Mouse (Mus musculus) heart, adult 2 months (tissue): ENCODE data around the gene Vmn1r20. TPM values are rescaled to one million over a fixed set of nuclear protein-coding genes. Genes with fewer than 3 reads are reported as not detected.
A peak's percentile ranks its signal among the peaks of the same experiment; 100 is the strongest.
"Not testable (repeated sequence)": the region's sequence is repeated elsewhere in the genome, so short reads cannot be mapped to it uniquely, and the experiment has no call there.

Experiments
- DNase-seq, 2 experiments: peaks; one replicate each; pipeline ENCODE4 v3.0.0; 2021
- H3K27ac ChIP-seq: fragments of 200-600 bp; 2 replicates; pipeline ENCODE4 v1.8.1; 2022
- H3K27me3 ChIP-seq: fragments of 200-500 bp; 2 replicates; pipeline ENCODE4 v1.6.1; 2012; ENCODE audit warnings: mild to moderate bottlenecking, low read length, inconsistent platforms, mixed read lengths; ENCODE audit not compliant: control insufficient read depth, insufficient read depth
- H3K36me3 ChIP-seq: fragments of 200-500 bp; 2 replicates; pipeline ENCODE4 v1.6.1; 2012; ENCODE audit warnings: low read length, inconsistent platforms; ENCODE audit not compliant: control insufficient read depth, insufficient read depth
- H3K4me1 ChIP-seq: fragments of 200-500 bp; 2 replicates; pipeline ENCODE4 v1.6.1; 2011; ENCODE audit warnings: low read length; ENCODE audit not compliant: control insufficient read depth, insufficient read depth
- H3K4me3 ChIP-seq: fragments of 200-600 bp; 2 replicates; pipeline ENCODE4 v1.8.1; 2022
- H3K79me2 ChIP-seq: fragments of 200-500 bp; replicated peaks from 2 replicates; pipeline ENCODE4 v1.6.1; 2012; ENCODE audit warnings: mild to moderate bottlenecking, inconsistent platforms, low read length, moderate library complexity, mixed read lengths; ENCODE audit not compliant: control insufficient read depth, insufficient read depth
- H3K9ac ChIP-seq: fragments of 200-500 bp; 2 replicates; pipeline ENCODE4 v1.6.1; 2012; ENCODE audit warnings: low read depth, mild to moderate bottlenecking, control low read depth, inconsistent platforms, low read length, mixed read lengths
- CTCF ChIP-seq: fragments of 200-600 bp; IDR thresholded peaks from 2 replicates; pipeline ENCODE4 v1.8.1; 2022; ENCODE audit warnings: antibody characterized with exemption, mild to moderate bottlenecking, moderate library complexity
- EP300 ChIP-seq: fragments of 200-500 bp; IDR thresholded peaks from 2 replicates; pipeline ENCODE4 v1.6.1; 2011; ENCODE audit warnings: low read depth, low read length, control low read depth; ENCODE audit not compliant: insufficient read depth
- POLR2A ChIP-seq: fragments of 200-500 bp; IDR thresholded peaks from 2 replicates; pipeline ENCODE4 v1.6.1; 2011; ENCODE audit warnings: mild to moderate bottlenecking, low read depth, low read length, control low read depth; ENCODE audit not compliant: insufficient read depth
- WGBS: fragments of 180-500 bp; shearing (Covaris S2); methylation state at CpG from one replicate; pipeline ENCODE4 v1.1.7; 2018; 5-methylcytosine and 5-hydroxymethylcytosine counted together
- intact Hi-C: fragments of 180-260 bp; cut with DNase I; formaldehyde crosslinking; loops from one replicate; pipeline ENCODE4 v1.15.1; 2025
- long read RNA-seq: library from polyadenylated mRNA; stranded (forward); transcript quantifications from one replicate; pipeline ENCODE4 v2.0.0, GENCODE M21; 2021
- polyA plus RNA-seq: library from polyadenylated mRNA; depleted of rRNA; stranded (reverse); fragments of >200 nt; gene quantifications from 2 replicates; pipeline ENCODE4 v1.2.3, GENCODE M21; 2012; rRNA removed
- total RNA-seq, 2 experiments: library from RNA; stranded (reverse); gene quantifications; 2 replicates each; pipeline ENCODE4 v1.2.3; 2021

The Vmn1r20 gene
- not detected for total RNA-seq
- polyA plus RNA-seq = not detected in 2 replicates
- long read RNA-seq = 0 reads

- no peaks in the 10 kb centered on the region for H3K4me1 ChIP-seq
- H3K79me2 ChIP-seq = no peaks in the 10 kb centered on the region
- no peak for TF ChIP-seq CTCF
- TF ChIP-seq EP300 = no peak
- no peak for TF ChIP-seq POLR2A
- DNase-seq = no peak
- no peak within 1 kb of the TSS for H3K4me3 ChIP-seq
- H3K27ac ChIP-seq = no peak within 1 kb of the TSS
- no peaks in the 10 kb centered on the region for H3K36me3 ChIP-seq
- intact Hi-C loops = no loop called here
- H3K9ac ChIP-seq = no peak within 1 kb of the TSS
- 35% methylated on average over 1 of the region's 1 CpGs for WGBS
- H3K27me3 ChIP-seq = no peaks in the 10 kb centered on the region
Observed at GRCm38 (mm10) chr6:57428630-57429029, at the start of gene Vmn1r20. TSS of gene Vmn1r20 (plus strand) at chr6:57428930.

GRCm38 (mm10) chr6:57395683-57396082 lies 33.0 kb upstream of the Vmn1r20 start, which contains the start of gene Vmn1r18:
TSS of gene Vmn1r18 (minus strand) at chr6:57395783.
- no peak for DNase-seq
- intact Hi-C loops = no loop called here
- Histone ChIP-seq H3K79me2 (no peaks in the 10 kb centered on the region), H3K27ac (no peak within 1 kb of the TSS), H3K36me3 (no peaks in the 10 kb centered on the region), H3K27me3 (no peaks in the 10 kb centered on the region), H3K9ac (no peak within 1 kb of the TSS), H3K4me1 (no peaks in the 10 kb centered on the region), H3K4me3 (no peak within 1 kb of the TSS)
- TF ChIP-seq CTCF (no peak), POLR2A (no peak), EP300 (no peak)

DNA sequence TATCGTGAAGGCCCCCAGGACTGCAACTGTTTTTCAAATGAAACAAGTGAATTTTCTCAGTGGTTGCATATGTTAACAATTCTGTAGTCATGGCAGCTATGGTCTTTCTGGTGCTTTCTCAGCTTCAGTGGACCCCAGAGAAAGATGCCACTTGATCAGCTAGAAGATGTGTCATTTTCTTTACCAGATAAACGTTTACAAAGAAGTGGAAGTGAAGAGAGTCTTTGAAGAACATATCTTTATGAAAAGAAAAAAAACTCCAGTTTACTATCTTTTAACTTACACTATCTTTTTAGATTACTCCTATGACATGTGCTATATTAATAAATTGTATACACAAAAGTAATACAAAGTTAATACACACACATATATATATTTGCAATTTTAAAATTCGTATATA lies 25.2 kb upstream of the Vmn1r20 start, which contains the start of gene Vmn1r19:
TSS of gene Vmn1r19 (plus strand) at position 301 of the 400 bp plus-strand sequence.
- H3K79me2 ChIP-seq, intact Hi-C loops, H3K4me1 ChIP-seq, H3K36me3 ChIP-seq, H3K27ac ChIP-seq, H3K9ac ChIP-seq, H3K27me3 ChIP-seq, H3K4me3 ChIP-seq, DNase-seq: not testable (repeated sequence)
- WGBS = 45% methylated on average over 3 of the region's 3 CpGs

GRCm38 (mm10) chr6:57431196-57431595 lies 2.5 kb downstream of the Vmn1r20 start:
- Histone ChIP-seq H3K4me3 (no peak overlapping the region), H3K27ac (no peak overlapping the region), H3K9ac (no peak overlapping the region), H3K27me3 (no peaks in the 10 kb centered on the region), H3K79me2 (no peaks in the 10 kb centered on the region), H3K4me1 (no peaks in the 10 kb centered on the region), H3K36me3 (no peaks in the 10 kb centered on the region)
- DNase-seq = no peak
- intact Hi-C loops = loop anchor here (1.0 to 10.0 kb wide), 2 partner anchors 139 to 434 kb away; no protein-coding TSS in a partner anchor
- TF ChIP-seq CTCF = peak; percentile 73
- TF ChIP-seq POLR2A = no peak
- TF ChIP-seq EP300 = no peak
- WGBS = 63% methylated on average over 1 of the region's 1 CpGs

GRCm38 (mm10) chr6:57468161-57468560 lies 39.4 kb downstream of the Vmn1r20 start:
- H3K27ac ChIP-seq, H3K4me3 ChIP-seq, DNase-seq, H3K36me3 ChIP-seq, H3K4me1 ChIP-seq, H3K79me2 ChIP-seq, H3K9ac ChIP-seq, intact Hi-C loops, H3K27me3 ChIP-seq: not testable (repeated sequence)
- 17% methylated on average over 3 of the region's 3 CpGs for WGBS

Other genes with a start within 250 kb of the Vmn1r20 start
- gene Vmn1r13, start 225.6 kb upstream of the Vmn1r20 start, total RNA-seq = not detected
- not detected in 2 replicates for gene Vmn1r13, start 225.6 kb upstream of the Vmn1r20 start, polyA plus RNA-seq
- gene Vmn1r14, start 197.2 kb upstream of the Vmn1r20 start, total RNA-seq = not detected
- gene Vmn1r14, start 197.2 kb upstream of the Vmn1r20 start, polyA plus RNA-seq = not detected in 2 replicates
- not detected for gene Vmn1r15, start 171.0 kb upstream of the Vmn1r20 start, total RNA-seq
- not detected in 2 replicates for gene Vmn1r15, start 171.0 kb upstream of the Vmn1r20 start, polyA plus RNA-seq
- not detected for gene Vmn1r16, start 99.4 kb upstream of the Vmn1r20 start, total RNA-seq
- not detected in 2 replicates for gene Vmn1r16, start 99.4 kb upstream of the Vmn1r20 start, polyA plus RNA-seq
- not detected for gene Vmn1r17, start 65.2 kb upstream of the Vmn1r20 start, total RNA-seq
- gene Vmn1r17, start 65.2 kb upstream of the Vmn1r20 start, polyA plus RNA-seq = not detected in 2 replicates
- not detected for gene Vmn1r18, start 33.1 kb upstream of the Vmn1r20 start, total RNA-seq
- gene Vmn1r18, start 33.1 kb upstream of the Vmn1r20 start, polyA plus RNA-seq = not detected in 2 replicates
- not detected for gene Vmn1r19, start 25.1 kb upstream of the Vmn1r20 start, total RNA-seq
- not detected in 2 replicates for gene Vmn1r19, start 25.1 kb upstream of the Vmn1r20 start, polyA plus RNA-seq
- gene Ppm1k, start 106.5 kb downstream of the Vmn1r20 start, total RNA-seq = 100 to 1,000 TPM in 1 of 2 experiments, 10 to 100 TPM in 1; 70.9 to 103 TPM
- gene Ppm1k, start 106.5 kb downstream of the Vmn1r20 start, polyA plus RNA-seq = 18.0 and 36.9 TPM in 2 replicates
- gene Herc6, start 152.1 kb downstream of the Vmn1r20 start, total RNA-seq = 1 to 10 TPM; 3.4 to 3.8 TPM
- 2.6 and 3.7 TPM in 2 replicates for gene Herc6, start 152.1 kb downstream of the Vmn1r20 start, polyA plus RNA-seq